In the genomic region with DNA sequence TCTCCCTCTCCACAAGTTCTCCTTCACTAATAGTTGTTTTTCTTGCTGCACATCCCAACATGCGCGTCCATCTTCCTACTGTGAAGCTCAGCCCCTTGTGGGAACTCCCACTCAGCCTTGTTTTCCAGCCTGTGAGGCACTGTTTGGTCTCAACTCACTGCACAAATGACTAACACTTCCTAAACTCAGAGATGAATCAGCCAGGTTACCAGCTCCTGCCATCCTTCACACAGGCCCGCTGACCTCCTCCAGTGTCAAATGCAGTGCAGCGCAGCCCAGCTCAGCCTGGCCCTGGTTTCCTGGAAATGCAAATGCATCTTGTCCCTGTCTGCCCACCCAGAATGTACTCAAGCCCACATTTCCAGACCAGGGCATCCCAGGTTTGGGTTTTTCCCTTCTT, we compare ENCODE assay signal across 17 mouse cellular contexts. TPM values are rescaled to one million over a fixed set of nuclear protein-coding genes. Genes with fewer than 3 reads are reported as not detected.
DNase-seq lines count a peak whose midpoint lies in the region; ATAC-seq and TF ChIP-seq lines count a peak whose summit lies in the region.
"Had no signal": no experiment of that assay in that cellular context is flagged by ENCODE, and none has a peak within 500 bp of the region (broad histone marks: within the 10 kb centered on the region; RNA-seq: fewer than 3 reads in every experiment).

No protein-coding gene starts in this region.

- no peak for DNase-seq in hindbrain, postnatal 0 days (ENCODE audit: low spot score)
- DNase-seq in right cerebral cortex, adult 18-20 months = peak; percentile 65
- no peak for DNase-seq in right cerebral cortex, postnatal 4 days
- peak; percentile 68 for DNase-seq in adrenal gland, adult 2 months
- peak; percentile 28 for DNase-seq in right cerebral cortex, postnatal 25 days
- no peak for DNase-seq in heart, adult 9 months (ENCODE audit: low spot score in 2 of 2)
- DNase-seq in T-cell, adult 2 months (ENCODE audit: low spot score) = no peak
- DNase-seq: cerebellum, adult 9-10 months; lung, postnatal 10 days; thymus, postnatal 36 days had no signal

- ATAC-seq in hindbrain, embryonic 15.5 days (ENCODE audit: low FRiP score, low read depth) = no peak
- no peak for ATAC-seq in hindbrain, postnatal 0 days
- ATAC-seq: hindbrain, embryonic 16.5 days had no signal

- peaks cover 15% of the 10 kb centered on the region for H3K4me1 ChIP-seq in hindbrain, embryonic 15.5 days (replicated peaks)
- H3K4me1 ChIP-seq in hindbrain, postnatal 0 days (ENCODE audit: insufficient read depth, low read length) = no peaks in the 10 kb centered on the region; the same call in 1 of the 2 replicates
- H3K4me1 ChIP-seq: embryonic facial prominence, embryonic 15.5 days had no signal

- no peaks in the 10 kb centered on the region for H3K9me3 ChIP-seq in hindbrain, embryonic 15.5 days
- H3K9me3 ChIP-seq in hindbrain, postnatal 0 days (ENCODE audit: low read length) = no peaks in the 10 kb centered on the region
- H3K9me3 ChIP-seq: embryonic facial prominence, embryonic 15.5 days; heart, embryonic 10.5 days had no signal

- 0 out of 2 replicates have a peak overlapping the region, but pooled peaks have one; percentile 17 for H3K27ac ChIP-seq in hindbrain, embryonic 15.5 days (replicated peaks)
- no peak overlapping the region for H3K27ac ChIP-seq in hindbrain, postnatal 0 days
- H3K27ac ChIP-seq: embryonic facial prominence, embryonic 15.5 days; heart, embryonic 10.5 days had no signal

- 44% methylated on average over 4 of the region's 4 CpGs for WGBS in hindbrain, embryonic 15.5 days
- whole genome bisulfite sequencing in hindbrain, postnatal 0 days = 52% methylated on average over 4 of the region's 4 CpGs

- no peak overlapping the region for H3K9ac ChIP-seq in hindbrain, embryonic 15.5 days
- no peak overlapping the region for H3K9ac ChIP-seq in hindbrain, postnatal 0 days (replicated peaks; ENCODE audit: low read length)
- H3K9ac ChIP-seq: embryonic facial prominence, embryonic 15.5 days had no signal

- H3K4me3 ChIP-seq in hindbrain, embryonic 15.5 days = no peak overlapping the region
- no peak overlapping the region for H3K4me3 ChIP-seq in hindbrain, postnatal 0 days (ENCODE audit: low read length)
- H3K4me3 ChIP-seq: embryonic facial prominence, embryonic 15.5 days; heart, embryonic 10.5 days had no signal

- no peaks in the 10 kb centered on the region for H3K36me3 ChIP-seq in hindbrain, embryonic 15.5 days
- no peaks in the 10 kb centered on the region for H3K36me3 ChIP-seq in hindbrain, postnatal 0 days (ENCODE audit: insufficient read depth, low read length)
- H3K36me3 ChIP-seq: embryonic facial prominence, embryonic 15.5 days; heart, embryonic 10.5 days had no signal

- TF ChIP-seq CTCF in hindbrain, postnatal 0 days (IDR thresholded peaks at IDR 0.05; ENCODE audit: low read depth) = no peak

- H3K27me3 ChIP-seq in hindbrain, embryonic 15.5 days = no peaks in the 10 kb centered on the region
- no peaks in the 10 kb centered on the region for H3K27me3 ChIP-seq in hindbrain, postnatal 0 days (ENCODE audit: insufficient read depth, low read length)

- H3K4me2 ChIP-seq in hindbrain, embryonic 15.5 days = no peak overlapping the region
- no peak overlapping the region for H3K4me2 ChIP-seq in hindbrain, postnatal 0 days (ENCODE audit: low read depth, low read length)

RNA-seq across cellular contexts. Expression of gene Atg4a-ps, which starts 36.6 kb away (rescaled TPM):
- not detected in 2 replicates for polyA plus RNA-seq in hindbrain, embryonic 15.5 days (2015; fragmentation: Nextera tagmentation; extraction: Ambion mirVana)
- 0.16 TPM in 1 of 2 replicates, not detected in the other for total RNA-seq in hindbrain, postnatal 0 days (2014; rRNA removed)
- 0.10 and 0.26 TPM in 2 replicates for polyA plus RNA-seq in hindbrain, postnatal 0 days (2015; fragmentation: Nextera tagmentation; extraction: Ambion mirVana)
- total RNA-seq in adrenal gland, adult 2 months (2021) = 1 to 10 TPM in 1 of 2 experiments, under 1 TPM in 1; 0.14 to 3.7 TPM
- polyA plus RNA-seq in adrenal gland, adult 2 months (2012; rRNA removed) = not detected in 2 replicates
- total RNA-seq: midbrain, postnatal 0 days had no signal
- polyA plus RNA-seq: midbrain, postnatal 0 days had no signal

RNA-seq across cellular contexts. Expression of gene Olfml3, which starts 55.3 kb away (rescaled TPM):
- 8.7 and 9.7 TPM in 2 replicates for polyA plus RNA-seq in hindbrain, embryonic 15.5 days (2015; fragmentation: Nextera tagmentation; extraction: Ambion mirVana)
- total RNA-seq in hindbrain, postnatal 0 days (2014; rRNA removed) = 7.7 and 10.8 TPM in 2 replicates
- polyA plus RNA-seq in hindbrain, postnatal 0 days (2015; fragmentation: Nextera tagmentation; extraction: Ambion mirVana) = 7.8 and 10.1 TPM in 2 replicates
- 10 to 100 TPM; 20.2 to 21.5 TPM for total RNA-seq in adrenal gland, adult 2 months (2021)
- polyA plus RNA-seq in adrenal gland, adult 2 months (2012; rRNA removed) = 15.9 and 16.0 TPM in 2 replicates

RNA-seq across cellular contexts. Expression of gene Gm10964, which starts 56.7 kb away (rescaled TPM):
- polyA plus RNA-seq in hindbrain, embryonic 15.5 days (2015; fragmentation: Nextera tagmentation; extraction: Ambion mirVana) = not detected in 2 replicates
- total RNA-seq in hindbrain, postnatal 0 days (2014; rRNA removed) = not detected in 2 replicates
- not detected in 2 replicates for polyA plus RNA-seq in hindbrain, postnatal 0 days (2015; fragmentation: Nextera tagmentation; extraction: Ambion mirVana)
- not detected for total RNA-seq in adrenal gland, adult 2 months (2021)
- polyA plus RNA-seq in adrenal gland, adult 2 months (2012; rRNA removed) = not detected in 2 replicates
- total RNA-seq: layer of hippocampus, adult 18-20 months; midbrain, postnatal 0 days had no signal
- polyA plus RNA-seq: embryonic facial prominence, embryonic 15.5 days; heart, embryonic 10.5 days; hindbrain, embryonic 16.5 days; limb, embryonic 14.5 days; midbrain, postnatal 0 days had no signal

Comparison
In these comparisons a context has a peak if more than half of its experiments do, and no peak if none do; other contexts are left out.
1. DNase-seq: peak in right cerebral cortex, adult 18-20 months (single experiment), adrenal gland, adult 2 months (single experiment) and right cerebral cortex, postnatal 25 days (single experiment); none in hindbrain, postnatal 0 days (single experiment), right cerebral cortex, postnatal 4 days (single experiment), heart, adult 9 months (0 of 2) and T-cell, adult 2 months (single experiment).